Mouse (Mus musculus) cerebellum, adult 18-20 months (tissue): Measurements from ENCODE around the gene Hspa2.
A peak's percentile ranks its signal among the peaks of the same experiment; 100 is the strongest.

Source experiments
- DNase-seq, 2 experiments: peaks; one replicate each; pipeline ENCODE4 v3.0.0; 2021

Gene Hspa2

GRCm38 (mm10) chr12:76403886-76404537 is at the start of gene Hspa2:
Gene Hspa2 (plus strand): TSS chr12:76404176.
- DNase-seq: peak; percentile 99 to 100

- no peak for DNase-seq
Observed at GRCm38 (mm10) chr12:76360868-76361267, 43.1 kb upstream of the Hspa2 start.

GRCm38 (mm10) chr12:76361405-76362302 is 42.3 kb upstream of the Hspa2 start:
- DNase-seq: no peak

- DNase-seq: no peak
Observed at GRCm38 (mm10) chr12:76362303-76362676, 41.7 kb upstream of the Hspa2 start.

- DNase-seq: no peak
Observed at GRCm38 (mm10) chr12:76366276-76366675, 37.7 kb upstream of the Hspa2 start.

- peak; percentile 41 to 56 for DNase-seq
Observed at GRCm38 (mm10) chr12:76367096-76367995, 36.6 kb upstream of the Hspa2 start.

GRCm38 (mm10) chr12:76368201-76368789 is 35.7 kb upstream of the Hspa2 start:
- peak in 1 of 2 experiments; percentile 28 for DNase-seq

- peak in 1 of 2 experiments; percentile 59 for DNase-seq
Observed at GRCm38 (mm10) chr12:76368790-76369205, 35.2 kb upstream of the Hspa2 start.

- DNase-seq: peak; percentile 90 to 95
Observed at GRCm38 (mm10) chr12:76369206-76369977, 34.6 kb upstream of the Hspa2 start, which contains the start of gene Zbtb25. Gene Zbtb25 (minus strand): TSS chr12:76369602.

GRCm38 (mm10) chr12:76369978-76370830 is 33.8 kb upstream of the Hspa2 start, which contains the start of gene Zbtb1:
Gene Zbtb1 (plus strand): TSS chr12:76370266.
- peak; percentile 70 to 81 for DNase-seq

GRCm38 (mm10) chr12:76370831-76371571 is 33.0 kb upstream of the Hspa2 start:
- peak; percentile 64 to 65 for DNase-seq

- DNase-seq: no peak
Observed at GRCm38 (mm10) chr12:76372046-76372445, 31.9 kb upstream of the Hspa2 start.

GRCm38 (mm10) chr12:76372881-76373818 is 30.8 kb upstream of the Hspa2 start:
- DNase-seq: no peak

- no peak for DNase-seq
Observed at GRCm38 (mm10) chr12:76373991-76374390, 30.0 kb upstream of the Hspa2 start.

GRCm38 (mm10) chr12:76374911-76375310 is 29.1 kb upstream of the Hspa2 start:
- DNase-seq: no peak

- no peak for DNase-seq
Observed at GRCm38 (mm10) chr12:76375506-76375905, 28.5 kb upstream of the Hspa2 start.

- peak; percentile 21 to 25 for DNase-seq
Observed at GRCm38 (mm10) chr12:76376649-76377048, 27.3 kb upstream of the Hspa2 start.

- no peak for DNase-seq
Observed at GRCm38 (mm10) chr12:76377059-76377458, 26.9 kb upstream of the Hspa2 start.

GRCm38 (mm10) chr12:76377726-76378125 is 26.2 kb upstream of the Hspa2 start:
- DNase-seq: no peak
